Mouse (Mus musculus): Measurements from ENCODE around the gene Nkx2-5. TPM values are rescaled to one million over a fixed set of nuclear protein-coding genes. Genes with fewer than 3 reads are reported as not detected.

Gene Nkx2-5
- polyA plus RNA-seq (2014; fragmentation: Nextera tagmentation; extraction: Ambion mirVana): 0.15 TPM in 1 of 2 replicates, not detected in the other

GRCm38 (mm10) chr17:26844909-26845148, at the start of gene Nkx2-5:
TSS of gene Nkx2-5 (minus strand) at chr17:26845009.
- ATAC-seq (ENCODE audit: insufficient read depth, low FRiP score, low TSS enrichment) (no peak), DNase-seq (ENCODE audit: low spot score) (no peak)
- Histone ChIP-seq H3K27ac (ENCODE audit: low read depth, low read length) (no peak within 1 kb of the TSS), H3K9me3 (ENCODE audit: control insufficient read depth, low read length) (no peaks in the 10 kb centered on the region), H3K4me3 (ENCODE audit: low read depth, low read length) (no peak within 1 kb of the TSS), H3K27me3 (ENCODE audit: control insufficient read depth, insufficient read depth, low read length) (peaks cover 93% of the 10 kb centered on the region), H3K36me3 (ENCODE audit: control insufficient read depth, insufficient read depth, low read length) (no peaks in the 10 kb centered on the region), H3K4me2 (ENCODE audit: low read depth) (no peak within 1 kb of the TSS), H3K9ac (ENCODE audit: low read length) (no peak within 1 kb of the TSS), H3K4me1 (ENCODE audit: control insufficient read depth, insufficient read depth, low read length) (no peaks in the 10 kb centered on the region)
- whole genome bisulfite sequencing: 2% methylated on average over 5 of the region's 5 CpGs

GRCm38 (mm10) chr17:26894342-26894741, 49.5 kb upstream of the Nkx2-5 start:
- H3K4me3 ChIP-seq (ENCODE audit: low read depth, low read length): no peak overlapping the region
- H3K9me3 ChIP-seq (ENCODE audit: control insufficient read depth, low read length): no peaks in the 10 kb centered on the region
- ATAC-seq (ENCODE audit: insufficient read depth, low FRiP score, low TSS enrichment) (no peak), DNase-seq (ENCODE audit: low spot score) (no peak)
- no peaks in the 10 kb centered on the region for H3K4me1 ChIP-seq (ENCODE audit: control insufficient read depth, insufficient read depth, low read length)
- WGBS: 81% methylated on average over 6 of the region's 6 CpGs
- no peak overlapping the region for H3K9ac ChIP-seq (ENCODE audit: low read length)
- no peaks in the 10 kb centered on the region for H3K27me3 ChIP-seq (ENCODE audit: control insufficient read depth, insufficient read depth, low read length)
- no peak overlapping the region for H3K27ac ChIP-seq (ENCODE audit: low read depth, low read length)
- no peak overlapping the region for H3K4me2 ChIP-seq (ENCODE audit: low read depth)
- H3K36me3 ChIP-seq (ENCODE audit: control insufficient read depth, insufficient read depth, low read length): no peaks in the 10 kb centered on the region

DNA sequence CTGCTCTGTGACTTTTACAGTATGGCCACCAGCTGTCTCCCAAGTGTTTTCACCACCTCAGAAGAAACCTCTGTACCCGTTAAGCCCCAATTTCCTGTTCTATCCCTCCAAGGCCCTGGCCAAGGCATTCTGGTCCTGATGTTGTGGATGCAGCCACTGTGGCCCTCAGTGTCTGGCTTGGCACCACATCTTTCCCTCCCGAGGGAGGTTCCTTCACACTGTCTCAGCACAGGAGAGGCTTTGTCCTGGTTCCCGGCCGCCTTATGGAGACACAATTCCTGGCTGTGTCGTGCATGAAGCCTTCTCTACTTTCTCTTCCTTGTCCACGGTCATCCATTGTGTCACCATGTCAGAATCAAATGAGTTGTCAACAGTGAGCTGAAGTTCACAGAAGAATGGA, 48.7 kb upstream of the Nkx2-5 start:
- no peaks in the 10 kb centered on the region for H3K27me3 ChIP-seq (ENCODE audit: control insufficient read depth, insufficient read depth, low read length)
- no peak overlapping the region for H3K27ac ChIP-seq (ENCODE audit: low read depth, low read length)
- 63% methylated on average over 6 of the region's 6 CpGs for WGBS
- no peaks in the 10 kb centered on the region for H3K9me3 ChIP-seq (ENCODE audit: control insufficient read depth, low read length)
- ATAC-seq (ENCODE audit: insufficient read depth, low FRiP score, low TSS enrichment) (no peak), DNase-seq (ENCODE audit: low spot score) (no peak)
- H3K9ac ChIP-seq (ENCODE audit: low read length): no peak overlapping the region
- no peaks in the 10 kb centered on the region for H3K36me3 ChIP-seq (ENCODE audit: control insufficient read depth, insufficient read depth, low read length)
- no peak overlapping the region for H3K4me3 ChIP-seq (ENCODE audit: low read depth, low read length)
- H3K4me1 ChIP-seq (ENCODE audit: control insufficient read depth, insufficient read depth, low read length): no peaks in the 10 kb centered on the region
- no peak overlapping the region for H3K4me2 ChIP-seq (ENCODE audit: low read depth)

DNA sequence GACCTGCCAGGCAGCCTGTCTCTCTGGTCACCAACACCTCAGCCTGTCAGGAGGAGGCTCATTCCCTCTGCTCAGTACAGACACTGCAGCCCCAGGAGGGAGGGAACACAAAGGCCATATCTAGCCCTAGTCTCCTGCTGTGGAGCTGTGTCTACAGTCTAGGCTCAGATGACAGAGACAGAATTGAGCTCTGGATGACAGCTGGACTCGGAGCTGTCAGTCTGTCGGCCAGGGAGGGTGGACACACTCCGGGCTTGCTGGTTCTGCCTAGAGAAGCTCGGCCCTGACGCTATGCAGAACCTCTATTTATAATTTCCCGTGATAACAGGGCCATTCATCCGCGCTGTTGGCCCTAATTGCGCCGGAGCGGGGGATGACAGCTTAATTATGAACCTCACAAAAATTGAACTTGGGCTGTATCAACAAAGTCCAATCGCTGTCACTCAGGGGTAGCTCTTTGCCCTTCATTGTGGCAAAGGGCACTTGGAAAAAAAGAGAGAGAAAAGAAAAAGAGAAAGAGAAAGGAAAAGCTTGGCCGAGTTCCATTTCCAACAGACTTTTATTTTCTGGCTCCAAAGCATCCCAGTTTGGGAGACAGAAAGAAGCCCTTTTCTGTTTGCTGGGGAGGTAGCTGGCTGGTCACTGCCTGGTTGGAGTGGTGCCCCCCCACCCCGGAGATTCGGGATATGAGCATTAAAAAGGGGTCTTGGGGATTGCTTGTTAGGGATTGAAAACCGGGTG, 48.0 kb upstream of the Nkx2-5 start:
- no peak overlapping the region for H3K4me2 ChIP-seq (ENCODE audit: low read depth)
- no peaks in the 10 kb centered on the region for H3K9me3 ChIP-seq (ENCODE audit: control insufficient read depth, low read length)
- no peaks in the 10 kb centered on the region for H3K36me3 ChIP-seq (ENCODE audit: control insufficient read depth, insufficient read depth, low read length)
- H3K4me1 ChIP-seq (ENCODE audit: control insufficient read depth, insufficient read depth, low read length): no peaks in the 10 kb centered on the region
- ATAC-seq (ENCODE audit: insufficient read depth, low FRiP score, low TSS enrichment) (no peak), DNase-seq (ENCODE audit: low spot score) (no peak)
- H3K27me3 ChIP-seq (ENCODE audit: control insufficient read depth, insufficient read depth, low read length): no peaks in the 10 kb centered on the region
- no peak overlapping the region for H3K27ac ChIP-seq (ENCODE audit: low read depth, low read length)
- 69% methylated on average over 16 of the region's 16 CpGs for WGBS
- H3K4me3 ChIP-seq (ENCODE audit: low read depth, low read length): no peak overlapping the region
- no peak overlapping the region for H3K9ac ChIP-seq (ENCODE audit: low read length)

DNA sequence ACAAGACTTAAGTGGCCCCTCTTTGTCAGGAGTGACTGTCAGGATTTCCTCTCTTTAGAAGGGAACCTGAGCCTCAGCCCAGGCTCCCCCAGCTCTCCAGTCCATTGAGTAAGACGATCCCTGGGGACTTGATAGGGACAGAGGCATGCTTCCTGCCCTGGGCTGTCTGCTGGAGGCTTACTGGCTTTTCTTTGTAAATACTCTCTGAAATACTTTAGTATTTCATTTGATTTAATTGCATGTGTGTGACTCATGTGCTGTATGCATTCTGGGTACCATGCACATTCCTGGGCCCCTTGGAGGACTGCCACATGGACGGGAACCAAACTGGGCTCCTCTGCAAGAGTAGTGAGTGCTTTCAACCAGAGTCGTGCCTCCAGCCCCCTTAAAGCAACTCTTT, 43.1 kb upstream of the Nkx2-5 start:
- no peaks in the 10 kb centered on the region for H3K9me3 ChIP-seq (ENCODE audit: control insufficient read depth, low read length)
- ATAC-seq (ENCODE audit: insufficient read depth, low FRiP score, low TSS enrichment) (no peak), DNase-seq (ENCODE audit: low spot score) (no peak)
- no peaks in the 10 kb centered on the region for H3K27me3 ChIP-seq (ENCODE audit: control insufficient read depth, insufficient read depth, low read length)
- no peaks in the 10 kb centered on the region for H3K4me1 ChIP-seq (ENCODE audit: control insufficient read depth, insufficient read depth, low read length)
- H3K36me3 ChIP-seq (ENCODE audit: control insufficient read depth, insufficient read depth, low read length): no peaks in the 10 kb centered on the region
- H3K4me2 ChIP-seq (ENCODE audit: low read depth): no peak overlapping the region
- no peak overlapping the region for H3K27ac ChIP-seq (ENCODE audit: low read depth, low read length)
- H3K4me3 ChIP-seq (ENCODE audit: low read depth, low read length): no peak overlapping the region
- WGBS: 48% methylated on average over 3 of the region's 3 CpGs
- H3K9ac ChIP-seq (ENCODE audit: low read length): no peak overlapping the region

- 11% methylated on average over 30 of the region's 30 CpGs for WGBS
- Histone ChIP-seq H3K4me3 (ENCODE audit: low read depth, low read length) (peak overlapping the region; percentile 15; the same call in 1 of the 2 replicates), H3K4me2 (ENCODE audit: low read depth) (peak overlapping the region; percentile 46), H3K4me1 (ENCODE audit: control insufficient read depth, insufficient read depth, low read length) (no peaks in the 10 kb centered on the region), H3K27me3 (ENCODE audit: control insufficient read depth, insufficient read depth, low read length) (no peaks in the 10 kb centered on the region), H3K27ac (ENCODE audit: low read depth, low read length) (no peak overlapping the region), H3K36me3 (ENCODE audit: control insufficient read depth, insufficient read depth, low read length) (no peaks in the 10 kb centered on the region), H3K9ac (ENCODE audit: low read length) (no peak overlapping the region), H3K9me3 (ENCODE audit: control insufficient read depth, low read length) (no peaks in the 10 kb centered on the region)
- DNase-seq (ENCODE audit: low spot score): peak; percentile 87
- peak; percentile 60; the same call in 1 of the 2 replicates for ATAC-seq (ENCODE audit: insufficient read depth, low FRiP score, low TSS enrichment)
These were observed 41.4 kb upstream of the Nkx2-5 start for GRCm38 (mm10) chr17:26886047-26886749.

- DNase-seq (ENCODE audit: low spot score) (peak; percentile 81), ATAC-seq (ENCODE audit: insufficient read depth, low FRiP score, low TSS enrichment) (no peak)
- Histone ChIP-seq H3K4me1 (ENCODE audit: control insufficient read depth, insufficient read depth, low read length) (no peaks in the 10 kb centered on the region), H3K36me3 (ENCODE audit: control insufficient read depth, insufficient read depth, low read length) (no peaks in the 10 kb centered on the region), H3K9me3 (ENCODE audit: control insufficient read depth, low read length) (no peaks in the 10 kb centered on the region), H3K9ac (ENCODE audit: low read length) (no peak overlapping the region), H3K4me3 (ENCODE audit: low read depth, low read length) (peak overlapping the region; percentile 20; the same call in 1 of the 2 replicates), H3K4me2 (ENCODE audit: low read depth) (peak overlapping the region; percentile 46), H3K27me3 (ENCODE audit: control insufficient read depth, insufficient read depth, low read length) (no peaks in the 10 kb centered on the region), H3K27ac (ENCODE audit: low read depth, low read length) (no peak overlapping the region)
- WGBS: 24% methylated on average over 25 of the region's 25 CpGs
These were observed 40.5 kb upstream of the Nkx2-5 start for GRCm38 (mm10) chr17:26884995-26885926.

GRCm38 (mm10) chr17:26883585-26883984, 38.8 kb upstream of the Nkx2-5 start:
- Histone ChIP-seq H3K9ac (ENCODE audit: low read length) (no peak overlapping the region), H3K9me3 (ENCODE audit: control insufficient read depth, low read length) (no peaks in the 10 kb centered on the region), H3K27me3 (ENCODE audit: control insufficient read depth, insufficient read depth, low read length) (no peaks in the 10 kb centered on the region), H3K27ac (ENCODE audit: low read depth, low read length) (no peak overlapping the region), H3K4me3 (ENCODE audit: low read depth, low read length) (no peak overlapping the region), H3K4me2 (ENCODE audit: low read depth) (no peak overlapping the region), H3K36me3 (ENCODE audit: control insufficient read depth, insufficient read depth, low read length) (no peaks in the 10 kb centered on the region), H3K4me1 (ENCODE audit: control insufficient read depth, insufficient read depth, low read length) (no peaks in the 10 kb centered on the region)
- DNase-seq (ENCODE audit: low spot score) (no peak), ATAC-seq (ENCODE audit: insufficient read depth, low FRiP score, low TSS enrichment) (no peak)
- WGBS: 73% methylated on average over 6 of the region's 6 CpGs

Data from neural tube, embryonic 11.5 days (tissue).